Mouse (Mus musculus) telencephalon, adult 2 months (tissue): Measurements from ENCODE around the gene Exosc9.

Source experiments
- DNase-seq: peaks from one replicate; pipeline ENCODE4 v3.0.0-alpha.2; 2011; ENCODE audit warnings: low read depth, low spot score

Exosc9 gene

DNA sequence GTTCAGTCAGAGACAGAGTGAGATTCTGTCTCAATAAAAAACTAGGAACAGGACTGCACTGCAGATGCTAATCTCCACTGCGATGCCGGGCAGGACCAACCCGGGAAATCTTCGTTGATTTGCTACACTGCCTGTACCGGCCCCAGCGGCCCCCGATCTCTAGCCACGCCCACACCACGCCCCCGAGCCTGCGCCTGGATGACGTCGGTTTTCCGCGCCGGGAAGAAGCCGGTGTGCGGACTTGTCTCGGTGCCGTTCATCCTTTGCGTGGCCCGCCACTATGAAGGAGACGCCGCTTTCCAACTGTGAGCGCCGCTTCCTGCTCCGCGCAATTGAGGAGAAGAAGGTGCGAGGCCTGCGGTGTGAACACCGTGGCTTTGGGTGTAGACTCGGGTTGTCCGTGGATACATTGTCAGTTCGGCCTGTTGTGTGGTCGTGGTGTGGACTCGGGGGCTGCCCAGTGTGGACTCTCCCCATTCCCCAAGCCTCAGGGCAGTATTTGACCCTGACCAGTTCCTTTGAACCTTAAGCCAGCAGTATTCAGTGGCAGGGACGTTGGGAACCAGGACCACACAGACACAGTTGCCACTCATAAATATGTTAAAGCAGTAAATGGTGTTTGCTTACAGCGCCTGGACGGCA is at the start of gene Exosc9:
Exosc9 (plus strand) TSS at position 201 of the 642 bp plus-strand sequence.
- DNase-seq, result peak; percentile 81

DNA sequence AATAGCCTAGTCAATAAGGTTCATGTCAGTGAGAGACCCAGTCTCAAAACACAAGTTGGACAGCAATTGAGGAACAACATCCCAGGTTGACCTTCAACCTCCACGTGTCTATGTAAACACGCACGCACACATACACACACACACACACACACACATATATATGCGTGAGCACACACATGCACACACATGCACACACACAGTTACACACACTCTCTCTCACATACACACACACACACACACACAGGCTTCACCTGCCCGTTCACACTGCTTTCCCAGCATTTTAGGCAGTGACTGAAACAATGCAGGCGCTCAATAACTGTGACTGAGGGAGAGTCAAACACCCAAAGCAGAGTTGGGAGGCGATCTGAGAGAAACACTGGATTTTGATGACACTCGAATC is 47.1 kb upstream of the Exosc9 start:
- no peak for DNase-seq

GRCm38 (mm10) chr3:36505809-36506735 is 46.3 kb upstream of the Exosc9 start:
- no peak for DNase-seq

DNA sequence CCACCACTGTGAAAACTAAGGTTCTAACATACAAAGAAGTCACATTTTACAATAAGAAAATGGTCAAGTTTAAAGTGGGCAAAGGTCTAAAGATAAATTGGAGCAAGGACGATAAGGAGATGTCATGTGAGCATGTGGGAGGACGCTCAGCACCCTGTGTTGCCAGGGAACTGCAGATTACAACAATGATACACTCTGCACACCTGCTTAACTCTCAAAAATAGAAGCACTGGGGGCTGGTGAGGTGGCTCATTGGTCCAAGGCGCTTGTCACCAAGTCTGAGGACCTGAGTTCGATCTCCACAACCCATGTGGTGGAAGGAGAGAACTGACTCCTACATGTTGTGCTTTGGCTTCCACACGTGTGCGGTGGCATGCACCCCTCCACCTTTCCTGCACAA is 40.9 kb upstream of the Exosc9 start:
- no peak for DNase-seq

GRCm38 (mm10) chr3:36516196-36516595 is 36.2 kb upstream of the Exosc9 start:
- DNase-seq, result peak; percentile 84

- DNase-seq, result no peak
Measured at GRCm38 (mm10) chr3:36521073-36522060, 31.0 kb upstream of the Exosc9 start, which contains the start of gene Gm11549. TSS of gene Gm11549 (minus strand) at chr3:36521813.

DNA sequence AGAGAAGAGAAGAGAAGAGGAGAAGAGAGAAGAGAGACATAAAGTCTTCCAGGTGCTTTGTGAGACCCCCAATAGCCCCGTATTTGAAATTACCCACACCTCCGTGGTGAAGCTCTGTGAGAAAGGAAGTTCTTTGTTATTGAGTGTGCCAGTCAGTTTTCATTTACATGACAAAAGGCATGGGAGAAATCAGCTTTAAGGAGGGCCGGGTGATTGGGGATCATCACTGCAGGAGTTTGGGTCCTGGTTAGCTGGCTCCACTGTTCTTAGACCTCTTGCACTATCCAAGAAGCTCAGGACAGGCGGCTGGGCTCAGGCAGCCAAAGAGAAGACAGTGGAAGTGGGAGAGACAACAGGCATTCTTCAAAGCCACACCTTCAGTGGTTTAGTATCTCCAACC is 30.3 kb upstream of the Exosc9 start:
- DNase-seq, result no peak

- DNase-seq, result peak; percentile 47
Measured at GRCm38 (mm10) chr3:36524466-36524865, 27.9 kb upstream of the Exosc9 start.

GRCm38 (mm10) chr3:36530345-36530744 is 22.1 kb upstream of the Exosc9 start:
- peak; percentile 80 for DNase-seq

DNA sequence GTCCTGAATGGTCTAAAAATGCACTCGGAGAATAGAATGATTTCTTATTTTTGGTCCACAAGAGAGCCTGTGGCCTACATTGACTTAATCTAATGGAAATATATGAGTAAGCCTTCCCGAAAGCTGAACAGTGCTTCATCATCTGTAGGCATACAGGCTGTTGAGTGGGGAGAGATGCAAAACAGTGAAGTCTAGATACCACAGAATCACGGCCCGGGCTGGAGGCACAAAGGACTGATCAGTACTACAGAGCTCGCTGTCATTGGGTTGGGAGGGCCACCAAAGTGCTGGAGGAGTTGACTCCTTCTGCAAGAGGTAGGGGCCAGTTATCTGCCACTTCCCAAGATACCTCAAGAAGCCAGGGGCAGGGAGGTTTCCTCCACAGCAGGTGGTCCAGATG is 21.6 kb upstream of the Exosc9 start:
- DNase-seq, result no peak

- DNase-seq, result no peak
Measured at GRCm38 (mm10) chr3:36531242-36531641, 21.2 kb upstream of the Exosc9 start.

- no peak for DNase-seq
Measured at GRCm38 (mm10) chr3:36531979-36532542, 20.3 kb upstream of the Exosc9 start.

DNA sequence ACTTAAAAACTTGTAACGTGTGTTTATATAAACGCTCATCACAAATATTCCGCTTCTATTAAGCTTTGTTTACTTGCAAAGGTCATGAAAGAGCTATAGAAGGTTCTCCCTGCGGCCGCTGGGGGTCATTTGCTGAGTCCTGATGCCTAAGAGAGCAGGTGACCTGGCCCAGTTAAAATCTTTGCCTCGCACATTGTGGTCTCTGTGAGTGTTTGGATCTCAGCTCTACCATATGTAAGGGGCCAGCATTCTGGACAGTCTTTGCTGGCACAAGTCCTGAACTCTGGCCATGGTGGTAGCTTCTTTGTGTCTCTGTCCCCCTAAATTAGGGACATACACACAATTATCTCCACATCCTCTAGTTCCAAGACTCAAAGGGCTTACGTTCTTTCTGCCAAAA is 19.7 kb upstream of the Exosc9 start:
- no peak for DNase-seq

GRCm38 (mm10) chr3:36533201-36533672 is 19.2 kb upstream of the Exosc9 start:
- no peak for DNase-seq

- no peak for DNase-seq
Measured at GRCm38 (mm10) chr3:36536041-36536440, 16.4 kb upstream of the Exosc9 start.

DNA sequence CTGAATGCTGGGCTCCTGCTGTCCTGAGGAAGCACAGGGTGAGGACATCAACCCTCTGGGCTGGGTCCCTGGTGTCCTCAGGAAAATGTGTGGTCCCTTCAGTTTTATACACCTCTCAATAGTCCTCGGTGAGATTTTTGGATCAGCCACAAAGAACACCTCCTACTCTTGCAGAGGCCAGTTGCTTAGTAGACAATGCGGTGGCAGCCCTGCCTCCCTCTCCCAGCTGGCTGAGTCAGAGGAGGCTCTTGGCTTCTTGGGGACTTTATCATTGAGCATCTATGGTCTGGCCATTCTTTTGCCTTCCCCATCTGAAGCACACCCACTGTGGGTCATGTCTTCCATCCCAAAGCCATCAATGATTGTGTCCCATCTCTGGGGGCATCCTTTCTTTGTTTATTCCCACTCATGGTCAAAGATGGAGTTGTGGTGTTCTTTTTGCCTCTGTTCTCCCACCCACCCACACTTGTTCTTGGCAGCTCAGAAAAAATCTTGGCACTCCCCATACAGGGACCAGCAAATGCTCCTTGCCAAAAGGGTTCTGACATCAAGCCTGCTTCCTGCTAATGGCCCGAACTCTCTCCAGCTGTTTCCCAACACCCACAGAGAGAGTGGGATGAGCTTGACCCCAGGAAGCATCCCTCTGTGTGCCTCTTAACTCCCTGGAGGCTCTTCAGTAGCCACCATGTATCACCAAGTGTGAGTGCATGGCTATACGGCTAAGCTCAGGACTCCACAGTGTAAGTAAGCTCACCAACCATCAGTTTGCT is 14.5 kb upstream of the Exosc9 start:
- no peak for DNase-seq

GRCm38 (mm10) chr3:36540756-36541155 is 11.7 kb upstream of the Exosc9 start:
- no peak for DNase-seq

GRCm38 (mm10) chr3:36541399-36541798 is 11.0 kb upstream of the Exosc9 start:
- DNase-seq, result no peak

GRCm38 (mm10) chr3:36544961-36545360 is 7.4 kb upstream of the Exosc9 start:
- DNase-seq, result no peak

GRCm38 (mm10) chr3:36551343-36551742 is 1.1 kb upstream of the Exosc9 start:
- no peak for DNase-seq
